Mouse (Mus musculus): ENCODE measurements around the gene Klc4.

DNA sequence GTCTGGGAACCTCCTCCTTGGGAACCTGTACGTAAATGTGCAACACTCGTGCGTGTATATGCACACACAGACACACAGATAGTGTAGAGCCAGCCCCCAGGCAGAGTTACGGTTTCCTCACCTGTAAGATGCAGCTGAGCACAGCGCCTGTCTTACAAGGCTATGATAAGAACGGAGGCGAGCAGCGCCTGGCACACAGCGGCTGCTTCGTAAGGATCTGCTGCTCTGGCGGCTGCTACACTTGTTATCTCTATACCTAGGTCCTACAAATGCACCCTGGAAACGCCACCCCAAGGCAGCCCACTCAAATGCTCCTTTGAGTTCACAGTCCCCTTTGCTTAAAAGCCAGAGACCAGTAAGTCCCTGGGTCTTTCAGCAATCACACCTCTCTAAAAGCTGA lies 44.8 kb upstream of the Klc4 start:
- TF ChIP-seq EP300 (IDR thresholded peaks at IDR 0.05; ENCODE audit: low read depth): no peak
- no peak for TF ChIP-seq CTCF (IDR thresholded peaks at IDR 0.05; ENCODE audit: low read depth)
